Mouse (Mus musculus) small intestine, adult 2 months (tissue): ENCODE data around the gene Zpr1. TPM values are rescaled to one million over a fixed set of nuclear protein-coding genes. Genes with fewer than 3 reads are reported as not detected.
A peak's percentile ranks its signal among the peaks of the same experiment; 100 is the strongest.

Source experiments
- H3K27ac ChIP-seq: fragments of 200-500 bp; 2 replicates; pipeline ENCODE4 v1.5.1; 2012; ENCODE audit warnings: low read depth, low read length, control low read depth, inconsistent platforms; ENCODE audit not compliant: insufficient read depth
- H3K27me3 ChIP-seq: fragments of 200-500 bp; 2 replicates; pipeline ENCODE4 v1.6.1; 2012; ENCODE audit warnings: mild to moderate bottlenecking, moderate library complexity, low read length, inconsistent platforms; ENCODE audit not compliant: control insufficient read depth, insufficient read depth
- H3K36me3 ChIP-seq: fragments of 200-500 bp; 2 replicates; pipeline ENCODE4 v1.6.1; 2012; ENCODE audit warnings: mild to moderate bottlenecking, low read length, control low read depth, inconsistent platforms; ENCODE audit not compliant: control insufficient read depth, insufficient read depth
- H3K4me1 ChIP-seq: fragments of 200-500 bp; 2 replicates; pipeline ENCODE4 v1.6.1; 2012; ENCODE audit warnings: low read length, inconsistent platforms, mixed read lengths; ENCODE audit not compliant: control insufficient read depth, insufficient read depth, insufficient read length
- H3K4me3 ChIP-seq: fragments of 200-500 bp; 2 replicates; pipeline ENCODE4 v1.5.1; 2012; ENCODE audit warnings: low read depth, mild to moderate bottlenecking, control low read depth, inconsistent platforms, low read length, moderate library complexity
- CTCF ChIP-seq: fragments of 200-500 bp; IDR thresholded peaks from 2 replicates; pipeline ENCODE4 v1.5.1; 2012; ENCODE audit warnings: low read depth, mild to moderate bottlenecking, control low read depth, inconsistent platforms, low read length, moderate library complexity, mixed read lengths; ENCODE audit not compliant: insufficient replicate concordance, insufficient read length; ENCODE audit errors: extremely low read depth
- POLR2A ChIP-seq: fragments of 200-500 bp; IDR thresholded peaks from 2 replicates; pipeline ENCODE4 v1.6.1; 2012; ENCODE audit warnings: low read depth, mild to moderate bottlenecking, control low read depth, inconsistent platforms, low read length, moderate library complexity
- WGBS: fragments of 180-500 bp; shearing (Covaris S2); methylation state at CpG from one replicate; pipeline ENCODE4 v1.1.7; 2018; 5-methylcytosine and 5-hydroxymethylcytosine counted together
- polyA plus RNA-seq: library from polyadenylated mRNA; depleted of rRNA; stranded (reverse); fragments of >200 nt; gene quantifications from 2 replicates; pipeline ENCODE4 v1.2.3, GENCODE M21; 2012

The Zpr1 gene
- polyA plus RNA-seq, 1 experiment, result 11.2 TPM

- Histone ChIP-seq H3K27ac (peak overlapping the region; percentile 88), H3K27me3 (no peaks in the 10 kb centered on the region), H3K36me3 (peaks cover 16% of the 10 kb centered on the region), H3K4me1 (peaks cover 38% of the 10 kb centered on the region), H3K4me3 (peak overlapping the region; percentile 63)
- TF ChIP-seq POLR2A, result no peak
- TF ChIP-seq CTCF, result no peak
- 23% methylated on average over 2 of the region's 2 CpGs for WGBS
Observed at GRCm38 (mm10) chr9:46241818-46242217, 31.0 kb upstream of the Zpr1 start.

GRCm38 (mm10) chr9:46243122-46243521 lies 29.7 kb upstream of the Zpr1 start:
- TF ChIP-seq POLR2A, result no peak
- peaks cover 16% of the 10 kb centered on the region for H3K36me3 ChIP-seq
- H3K4me3 ChIP-seq, result peak overlapping the region; percentile 63
- H3K27me3 ChIP-seq, result no peaks in the 10 kb centered on the region
- H3K4me1 ChIP-seq, result peaks cover 31% of the 10 kb centered on the region; the same call in 1 of the 2 replicates
- 53% methylated on average over 4 of the region's 4 CpGs for WGBS
- peak overlapping the region; percentile 88; the same call in 1 of the 2 replicates for H3K27ac ChIP-seq

DNA sequence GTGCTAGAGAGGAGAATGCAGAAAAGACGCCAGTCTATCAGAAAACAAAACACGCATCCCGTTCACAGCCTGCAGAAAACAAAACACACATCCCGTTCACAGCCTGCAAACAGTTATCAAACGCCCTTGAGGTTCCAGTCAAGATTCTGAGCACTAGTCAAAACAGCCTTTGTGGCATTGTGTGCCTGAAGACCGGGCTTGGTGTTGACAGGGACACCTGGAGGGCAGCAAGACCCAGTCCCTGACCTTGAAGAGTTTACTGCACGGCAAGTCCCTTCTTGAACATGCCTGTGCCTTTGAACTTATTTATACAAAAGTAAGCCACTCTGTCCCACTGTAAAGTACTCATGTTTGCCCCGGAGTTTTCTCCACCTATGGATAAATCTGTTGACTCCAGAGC lies 29.3 kb upstream of the Zpr1 start:
- Histone ChIP-seq H3K36me3 (peaks cover 16% of the 10 kb centered on the region), H3K4me3 (peak overlapping the region; percentile 63; the same call in 1 of the 2 replicates), H3K27ac (0 out of 2 replicates have a peak overlapping the region, but pooled peaks have one; percentile 3), H3K4me1 (peaks cover 27% of the 10 kb centered on the region; the same call in 1 of the 2 replicates), H3K27me3 (no peaks in the 10 kb centered on the region)
- WGBS, result 56% methylated on average over 8 of the region's 8 CpGs
- TF ChIP-seq CTCF, result no peak
- no peak for TF ChIP-seq POLR2A

DNA sequence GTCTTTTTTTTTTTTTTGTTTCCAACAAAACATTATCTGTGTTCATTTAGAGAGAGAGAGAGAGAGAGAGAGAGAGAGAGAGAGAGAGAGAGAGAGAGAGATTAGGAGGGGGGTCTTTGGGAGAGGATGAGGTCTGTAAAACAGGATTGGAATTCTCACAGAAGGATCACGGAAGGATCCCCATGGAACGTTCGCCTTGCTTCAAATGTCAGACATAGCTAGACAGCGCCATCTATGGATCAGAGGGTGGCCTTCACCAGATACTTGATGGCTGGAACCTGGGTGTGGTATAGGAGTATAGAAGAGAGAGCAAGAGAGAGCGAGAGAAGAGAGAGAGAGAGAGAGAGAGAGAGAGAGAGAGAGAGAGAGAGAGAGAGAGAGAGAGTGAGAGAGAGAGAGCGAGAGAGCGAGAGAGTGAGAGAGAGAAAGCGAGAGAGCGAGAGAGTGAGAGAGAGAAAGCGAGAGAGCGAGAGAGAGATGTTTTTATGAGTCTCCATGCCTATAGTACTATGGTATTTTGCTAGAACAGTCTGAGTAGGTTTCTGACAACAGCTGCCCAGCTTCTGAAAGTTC lies 26.0 kb upstream of the Zpr1 start:
- Histone ChIP-seq H3K4me1 (peaks cover 10% of the 10 kb centered on the region; the same call in 1 of the 2 replicates), H3K27ac (no peak overlapping the region), H3K27me3 (no peaks in the 10 kb centered on the region), H3K4me3 (no peak overlapping the region), H3K36me3 (peaks cover 16% of the 10 kb centered on the region)
- TF ChIP-seq CTCF, result peak; percentile 68; the same call in 1 of the 2 replicates
- TF ChIP-seq POLR2A, result no peak
- WGBS, result 24% methylated on average over 11 of the region's 11 CpGs

DNA sequence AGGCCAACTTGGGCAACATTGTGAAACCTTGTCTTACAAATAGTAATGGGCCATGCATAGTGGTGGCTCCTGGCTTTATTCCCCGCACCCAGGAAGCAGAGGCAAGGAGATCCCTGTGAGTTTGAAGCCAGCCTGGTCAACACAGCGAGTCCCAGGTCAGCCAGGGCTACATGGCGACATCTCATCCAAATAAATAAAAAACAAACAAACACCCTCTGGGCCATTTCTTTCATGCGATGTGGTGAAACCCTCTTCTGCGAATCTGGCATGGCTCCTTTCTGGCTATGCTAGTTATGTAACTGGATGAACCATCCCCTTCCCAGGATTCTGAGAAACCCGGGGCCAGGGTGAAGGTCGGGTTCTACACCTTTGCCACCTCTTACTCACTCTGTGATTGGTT lies 16.7 kb upstream of the Zpr1 start:
- TF ChIP-seq POLR2A (no peak), CTCF (no peak)
- 79% methylated on average over 7 of the region's 7 CpGs for WGBS
- Histone ChIP-seq H3K4me1 (no peaks in the 10 kb centered on the region), H3K27me3 (no peaks in the 10 kb centered on the region), H3K4me3 (no peak overlapping the region), H3K27ac (no peak overlapping the region), H3K36me3 (no peaks in the 10 kb centered on the region)

DNA sequence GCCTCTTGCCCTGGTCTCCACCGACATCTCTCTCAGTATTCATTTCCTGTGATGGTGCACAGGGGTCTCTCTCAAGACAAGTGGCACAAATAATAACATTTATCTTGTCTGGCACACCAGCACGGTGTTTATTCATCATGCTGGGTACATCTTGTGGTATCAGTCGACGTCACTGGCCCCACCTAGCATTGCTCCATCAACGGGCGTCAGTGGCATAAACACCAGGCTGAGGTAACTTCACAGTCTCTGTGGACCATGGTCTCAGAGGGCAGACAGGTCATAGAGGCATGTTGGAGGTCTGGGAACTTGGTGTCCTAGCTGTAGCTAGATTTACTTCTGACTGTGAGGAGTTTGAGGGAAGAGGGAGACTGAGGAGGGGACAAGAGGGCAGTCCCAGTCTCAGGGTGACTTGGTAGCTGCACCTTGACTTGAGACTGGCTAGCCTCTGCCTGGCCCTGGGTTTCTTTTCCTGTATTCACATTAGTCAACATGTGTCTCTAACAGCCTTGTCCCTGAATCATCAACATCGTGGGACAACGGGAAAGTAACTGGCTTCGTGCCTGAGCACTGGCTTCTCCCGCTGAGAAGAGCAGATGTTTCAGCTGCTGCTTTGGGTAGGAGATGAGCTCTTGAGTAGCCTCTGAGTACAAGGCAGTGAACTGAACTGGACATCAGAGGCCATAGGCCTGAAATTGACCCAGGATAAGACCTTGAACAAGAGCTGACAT lies 16.0 kb upstream of the Zpr1 start:
- no peaks in the 10 kb centered on the region for H3K4me1 ChIP-seq
- H3K4me3 ChIP-seq, result no peak overlapping the region
- H3K36me3 ChIP-seq, result no peaks in the 10 kb centered on the region
- 64% methylated on average over 10 of the region's 10 CpGs for WGBS
- H3K27me3 ChIP-seq, result no peaks in the 10 kb centered on the region
- TF ChIP-seq CTCF (no peak), POLR2A (no peak)
- no peak overlapping the region for H3K27ac ChIP-seq

GRCm38 (mm10) chr9:46257546-46257945 lies 15.3 kb upstream of the Zpr1 start:
- no peaks in the 10 kb centered on the region for H3K4me1 ChIP-seq
- H3K27ac ChIP-seq, result no peak overlapping the region
- TF ChIP-seq POLR2A (no peak), CTCF (no peak)
- no peaks in the 10 kb centered on the region for H3K36me3 ChIP-seq
- no peaks in the 10 kb centered on the region for H3K27me3 ChIP-seq
- 90% methylated on average over 3 of the region's 3 CpGs for WGBS
- no peak overlapping the region for H3K4me3 ChIP-seq
